27 mouse cellular contexts compared by ENCODE assay signal in the genomic region with DNA sequence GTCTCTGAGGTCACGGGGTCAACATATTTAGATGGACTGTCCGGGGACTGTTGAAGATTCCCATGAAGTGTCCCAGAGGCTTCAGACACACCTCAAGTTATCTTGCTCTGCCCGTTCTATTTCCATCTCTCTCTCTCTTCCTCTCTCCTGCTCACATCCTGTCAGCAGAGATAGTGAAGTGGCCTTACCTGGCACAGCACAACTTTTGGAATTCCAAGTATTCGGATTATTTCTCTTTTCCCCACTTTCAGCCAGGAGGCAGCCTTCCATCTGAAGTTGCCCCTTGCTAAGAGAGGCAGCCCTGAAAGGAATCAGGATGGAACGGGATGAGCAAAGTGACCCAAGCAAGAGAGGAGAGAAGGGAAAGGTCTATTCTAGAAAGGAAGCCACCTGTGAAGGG. TPM values are rescaled to one million over a fixed set of nuclear protein-coding genes. Genes with fewer than 3 reads are reported as not detected.
DNase-seq lines count a peak whose midpoint lies in the region; ATAC-seq and TF ChIP-seq lines count a peak whose summit lies in the region.
"Had no signal": no experiment of that assay in that cellular context is flagged by ENCODE, and none has a peak within 500 bp of the region (broad histone marks: within the 10 kb centered on the region; RNA-seq: fewer than 3 reads in every experiment).

No protein-coding gene starts in this region.

- no peak for ATAC-seq in heart, embryonic 15.5 days (replicated peaks; ENCODE audit: insufficient number of reproducible peaks, insufficient read depth, low FRiP score, low read depth)
- no peak for ATAC-seq in midbrain, embryonic 11.5 days (ENCODE audit: low FRiP score)
- no peak for ATAC-seq in midbrain, postnatal 0 days (ENCODE audit: low FRiP score)
- ATAC-seq in kidney, embryonic 16.5 days (ENCODE audit: low FRiP score, low TSS enrichment), result no peak
- ATAC-seq: forebrain, embryonic 15.5 days had no signal

- H3K27me3 ChIP-seq in heart, embryonic 10.5 days (ENCODE audit: insufficient read depth, poor library complexity, severe bottlenecking), result peaks cover 3% of the 10 kb centered on the region
- peaks cover 2% of the 10 kb centered on the region for H3K27me3 ChIP-seq in heart, embryonic 15.5 days
- peaks cover 5% of the 10 kb centered on the region for H3K27me3 ChIP-seq in midbrain, embryonic 11.5 days (ENCODE audit: control insufficient read depth, insufficient read depth, low read length)
- H3K27me3 ChIP-seq in midbrain, postnatal 0 days (ENCODE audit: insufficient read depth, low read length), result 0 out of 2 replicates have a peak, but pooled peaks cover 9% of the 10 kb centered on the region
- no peaks in the 10 kb centered on the region for H3K27me3 ChIP-seq in kidney, embryonic 16.5 days (ENCODE audit: insufficient read depth, low read length)

- H3K9me3 ChIP-seq in heart, embryonic 10.5 days, result no peaks in the 10 kb centered on the region
- H3K9me3 ChIP-seq in heart, embryonic 15.5 days (replicated peaks), result no peaks in the 10 kb centered on the region
- no peaks in the 10 kb centered on the region for H3K9me3 ChIP-seq in midbrain, embryonic 11.5 days (ENCODE audit: control insufficient read depth, low read length)
- H3K9me3 ChIP-seq in midbrain, postnatal 0 days (ENCODE audit: low read length), result no peaks in the 10 kb centered on the region
- H3K9me3 ChIP-seq in kidney, embryonic 16.5 days (ENCODE audit: low read length), result no peaks in the 10 kb centered on the region
- H3K9me3 ChIP-seq: embryonic facial prominence, embryonic 13.5 days; forebrain, embryonic 10.5 days; forebrain, embryonic 15.5 days; G1E; kidney, embryonic 15.5 days; limb, embryonic 13.5 days; midbrain, embryonic 12.5 days; neural tube, embryonic 13.5 days had no signal

- H3K4me3 ChIP-seq in heart, embryonic 10.5 days, result no peak overlapping the region
- H3K4me3 ChIP-seq in heart, embryonic 15.5 days, result no peak overlapping the region
- no peak overlapping the region for H3K4me3 ChIP-seq in midbrain, embryonic 11.5 days (ENCODE audit: low read depth, low read length)
- no peak overlapping the region for H3K4me3 ChIP-seq in midbrain, postnatal 0 days (ENCODE audit: low read depth, low read length)
- H3K4me3 ChIP-seq in kidney, embryonic 16.5 days (ENCODE audit: low read length), result no peak overlapping the region
- H3K4me3 ChIP-seq: embryonic facial prominence, embryonic 13.5 days; forebrain, embryonic 10.5 days; forebrain, embryonic 15.5 days; kidney, embryonic 15.5 days; limb, embryonic 13.5 days; midbrain, embryonic 12.5 days; neural tube, embryonic 13.5 days had no signal

- H3K27ac ChIP-seq in heart, embryonic 10.5 days, result peak overlapping the region; percentile 91
- peak overlapping the region; percentile 74 for H3K27ac ChIP-seq in heart, embryonic 15.5 days
- no peak overlapping the region for H3K27ac ChIP-seq in midbrain, embryonic 11.5 days (ENCODE audit: low read depth, low read length)
- no peak overlapping the region for H3K27ac ChIP-seq in midbrain, postnatal 0 days (ENCODE audit: low read depth, low read length)
- H3K27ac ChIP-seq in kidney, embryonic 16.5 days (ENCODE audit: low read length), result no peak overlapping the region
- H3K27ac ChIP-seq: embryonic facial prominence, embryonic 13.5 days; forebrain, embryonic 10.5 days; forebrain, embryonic 15.5 days; hindbrain, embryonic 14.5 days; kidney, embryonic 15.5 days; limb, embryonic 13.5 days; midbrain, embryonic 12.5 days; neural tube, embryonic 13.5 days; stomach, postnatal 0 days had no signal

- H3K36me3 ChIP-seq in heart, embryonic 10.5 days, result no peaks in the 10 kb centered on the region
- no peaks in the 10 kb centered on the region for H3K36me3 ChIP-seq in heart, embryonic 15.5 days
- no peaks in the 10 kb centered on the region for H3K36me3 ChIP-seq in midbrain, embryonic 11.5 days (ENCODE audit: control insufficient read depth, insufficient read depth, low read length)
- H3K36me3 ChIP-seq in midbrain, postnatal 0 days (ENCODE audit: insufficient read depth, low read length), result no peaks in the 10 kb centered on the region
- H3K36me3 ChIP-seq in kidney, embryonic 16.5 days (ENCODE audit: insufficient read depth, low read length), result no peaks in the 10 kb centered on the region
- H3K36me3 ChIP-seq: embryonic facial prominence, embryonic 13.5 days; forebrain, embryonic 10.5 days; forebrain, embryonic 15.5 days; kidney, embryonic 15.5 days; limb, embryonic 13.5 days; midbrain, embryonic 12.5 days; neural tube, embryonic 13.5 days had no signal

- TF ChIP-seq CTCF in midbrain, postnatal 0 days (IDR thresholded peaks at IDR 0.05), result no peak

- H3K9ac ChIP-seq in heart, embryonic 15.5 days, result no peak overlapping the region
- H3K9ac ChIP-seq in midbrain, embryonic 11.5 days (ENCODE audit: low read length), result no peak overlapping the region
- H3K9ac ChIP-seq in midbrain, postnatal 0 days (replicated peaks; ENCODE audit: low read length, poor library complexity, severe bottlenecking), result no peak overlapping the region
- no peak overlapping the region for H3K9ac ChIP-seq in kidney, embryonic 16.5 days (replicated peaks; ENCODE audit: low read length)
- H3K9ac ChIP-seq: embryonic facial prominence, embryonic 13.5 days; forebrain, embryonic 15.5 days; hindbrain, embryonic 14.5 days; kidney, embryonic 15.5 days; limb, embryonic 13.5 days; midbrain, embryonic 12.5 days; neural tube, embryonic 13.5 days had no signal

- H3K4me1 ChIP-seq in heart, embryonic 10.5 days, result peaks cover 63% of the 10 kb centered on the region
- H3K4me1 ChIP-seq in heart, embryonic 15.5 days (replicated peaks), result peaks cover 51% of the 10 kb centered on the region
- peaks cover 7% of the 10 kb centered on the region for H3K4me1 ChIP-seq in midbrain, embryonic 11.5 days (ENCODE audit: control insufficient read depth, insufficient read depth, low read length)
- peaks cover 5% of the 10 kb centered on the region; the same call in 1 of the 2 replicates for H3K4me1 ChIP-seq in midbrain, postnatal 0 days (ENCODE audit: insufficient read depth, low read length)
- peaks cover 23% of the 10 kb centered on the region for H3K4me1 ChIP-seq in kidney, embryonic 16.5 days (ENCODE audit: insufficient read depth, low read length)
- H3K4me1 ChIP-seq: forebrain, embryonic 15.5 days had no signal

- 17% methylated on average over 5 of the region's 5 CpGs for WGBS in heart, embryonic 10.5 days
- WGBS in heart, embryonic 15.5 days, result 29% methylated on average over 5 of the region's 5 CpGs
- WGBS in midbrain, embryonic 11.5 days, result 77% methylated on average over 5 of the region's 5 CpGs
- 76% methylated on average over 5 of the region's 5 CpGs for WGBS in midbrain, postnatal 0 days
- WGBS in kidney, embryonic 16.5 days, result 62% methylated on average over 5 of the region's 5 CpGs

- H3K4me2 ChIP-seq in heart, embryonic 15.5 days, result no peak overlapping the region
- no peak overlapping the region for H3K4me2 ChIP-seq in midbrain, embryonic 11.5 days
- H3K4me2 ChIP-seq in midbrain, postnatal 0 days (ENCODE audit: low read depth, low read length, poor library complexity, severe bottlenecking), result no peak overlapping the region
- H3K4me2 ChIP-seq in kidney, embryonic 16.5 days (replicated peaks; ENCODE audit: low read depth, low read length), result no peak overlapping the region
- H3K4me2 ChIP-seq: embryonic facial prominence, embryonic 13.5 days; forebrain, embryonic 15.5 days; hindbrain, embryonic 14.5 days; kidney, embryonic 15.5 days; limb, embryonic 13.5 days; liver, embryonic 11.5 days; midbrain, embryonic 12.5 days; neural tube, embryonic 13.5 days had no signal

- no peak for DNase-seq in heart, embryonic 10.5 days (ENCODE audit: low spot score)
- no peak for DNase-seq in heart, adult 18-20 months
- no peak for DNase-seq in heart, adult 9 months (ENCODE audit: low spot score in 2 of 2)
- DNase-seq in midbrain, embryonic 11.5 days (ENCODE audit: low spot score, missing footprints), result peak; percentile 75
- DNase-seq in midbrain, postnatal 0 days (ENCODE audit: low spot score), result no peak
- DNase-seq: adrenal gland, adult 8-10 months; cerebellum, adult 2 months; cerebellum, postnatal 14 days; gastrocnemius, postnatal 25 days; kidney, adult 18-20 months; kidney, postnatal 36 days; right cerebral cortex, postnatal 4 days; thymus, adult 18-20 months; thymus, postnatal 25 days had no signal

RNA-seq across cellular contexts. Expression of gene Thsd4, which starts 4.3 kb away (rescaled TPM):
- 19.5 and 24.2 TPM in 2 replicates for polyA plus RNA-seq in heart, embryonic 10.5 days (2016; fragmentation: Nextera tagmentation; extraction: Ambion mirVana)
- total RNA-seq in heart, adult 18-20 months (2021), result 1 to 10 TPM; 4.4 to 4.7 TPM
- polyA plus RNA-seq in heart, embryonic 15.5 days (2015; fragmentation: Nextera tagmentation; extraction: Ambion mirVana), result 7.5 and 11.4 TPM in 2 replicates
- 6.3 and 6.4 TPM in 2 replicates for polyA plus RNA-seq in midbrain, embryonic 11.5 days (2014; fragmentation: Nextera tagmentation; extraction: Ambion mirVana)
- total RNA-seq in midbrain, postnatal 0 days (2014; rRNA removed), result 20.8 and 23.6 TPM in 2 replicates
- 3.6 and 4.8 TPM in 2 replicates for polyA plus RNA-seq in midbrain, postnatal 0 days (2015; fragmentation: Nextera tagmentation; extraction: Ambion mirVana)
- polyA plus RNA-seq in kidney, embryonic 16.5 days (2015; fragmentation: Nextera tagmentation; extraction: Ambion mirVana), result 24.5 and 27.8 TPM in 2 replicates

Comparison
In these comparisons a context has a peak if more than half of its experiments do, and no peak if none do; other contexts are left out.
1. H3K27ac ChIP-seq: peak in heart, embryonic 10.5 days (single experiment) and heart, embryonic 15.5 days (single experiment); none in midbrain, embryonic 11.5 days (single experiment), midbrain, postnatal 0 days (single experiment) and kidney, embryonic 16.5 days (single experiment).